Mouse (Mus musculus) heart, embryonic 11.5 days (tissue): Measurements from ENCODE around the gene Fam107b. TPM values are rescaled to one million over a fixed set of nuclear protein-coding genes. Genes with fewer than 3 reads are reported as not detected.

Experiments used
- ATAC-seq: fragments of 200-750 bp; cut with Nextera tagmentation; replicated peaks from 2 replicates; pipeline ENCODE4 v1.8.0; 2017; ENCODE audit warnings: moderate library complexity; ENCODE audit not compliant: insufficient number of reproducible peaks, low FRiP score, low TSS enrichment
- H3K27ac ChIP-seq: fragments of 300-500 bp; sonication (generic); 2 replicates; pipeline ENCODE4 v1.5.1; 2014; ENCODE audit warnings: mild to moderate bottlenecking, low read depth, low read length
- H3K27me3 ChIP-seq: fragments of 300-500 bp; sonication (generic); 2 replicates; pipeline ENCODE4 v1.6.1; 2014; ENCODE audit warnings: mild to moderate bottlenecking, low read length, mixed read lengths; ENCODE audit not compliant: control insufficient read depth, insufficient read depth
- H3K36me3 ChIP-seq: fragments of 300-500 bp; sonication (generic); 2 replicates; pipeline ENCODE4 v1.6.1; 2014; ENCODE audit warnings: mild to moderate bottlenecking, low read length, moderate library complexity, mixed read lengths; ENCODE audit not compliant: control insufficient read depth, insufficient read depth
- H3K4me1 ChIP-seq: fragments of 300-500 bp; sonication (generic); 2 replicates; pipeline ENCODE4 v1.6.1; 2014; ENCODE audit warnings: low read length; ENCODE audit not compliant: control insufficient read depth, insufficient read depth
- H3K4me2 ChIP-seq: fragments of 300-500 bp; sonication (generic); 2 replicates; pipeline ENCODE4 v1.6.1; 2014; ENCODE audit warnings: mild to moderate bottlenecking, moderate library complexity
- H3K4me3 ChIP-seq: fragments of 300-500 bp; sonication (generic); 2 replicates; pipeline ENCODE4 v1.5.1; 2014; ENCODE audit warnings: low read depth, low read length
- H3K9ac ChIP-seq: fragments of 300-500 bp; sonication (generic); 2 replicates; pipeline ENCODE4 v1.6.1; 2014; ENCODE audit warnings: mild to moderate bottlenecking, low read depth, low read length, moderate library complexity
- H3K9me3 ChIP-seq: fragments of 300-500 bp; sonication (generic); replicated peaks from 2 replicates; pipeline ENCODE4 v1.6.1; 2016; ENCODE audit warnings: low read length; ENCODE audit not compliant: control insufficient read depth
- WGBS: fragments of 180-500 bp; shearing (Covaris S2); extraction: QIAGEN DNeasy Blood & Tissue Kit; methylation state at CpG from one replicate; pipeline ENCODE4 v1.1.7; 2014; ENCODE audit not compliant: insufficient replicate concordance; 5-methylcytosine and 5-hydroxymethylcytosine counted together
- polyA plus RNA-seq: library from polyadenylated mRNA; unstranded; fragments of >200 nt; fragmentation: Nextera tagmentation; extraction: Ambion mirVana; gene quantifications from 2 replicates; pipeline ENCODE4 v1.2.1, GENCODE M21; 2014

Fam107b gene
- polyA plus RNA-seq, 1 experiment from 2014 or later, result 34.6 TPM

DNA sequence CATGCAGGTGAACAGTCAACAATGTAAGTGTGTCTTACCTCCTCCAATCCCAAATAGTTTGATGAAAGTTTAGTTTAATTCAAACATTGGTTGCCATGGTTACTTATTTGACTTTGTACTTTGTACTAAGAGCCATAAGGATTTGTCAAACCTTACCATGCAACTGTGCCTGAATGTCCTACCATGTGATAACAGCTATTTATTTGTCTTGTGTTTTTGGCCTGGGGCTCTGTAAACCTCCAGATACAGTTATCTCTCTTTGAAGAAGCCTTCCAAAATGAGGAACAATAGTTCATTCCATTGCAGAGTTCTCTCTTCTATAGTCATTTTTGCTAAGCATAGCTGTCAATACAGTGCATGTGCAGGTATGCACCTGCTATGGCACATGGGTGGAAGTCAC, 72.7 kb downstream of the Fam107b start:
- H3K9ac ChIP-seq, result no peak overlapping the region
- no peaks in the 10 kb centered on the region for H3K4me1 ChIP-seq

DNA sequence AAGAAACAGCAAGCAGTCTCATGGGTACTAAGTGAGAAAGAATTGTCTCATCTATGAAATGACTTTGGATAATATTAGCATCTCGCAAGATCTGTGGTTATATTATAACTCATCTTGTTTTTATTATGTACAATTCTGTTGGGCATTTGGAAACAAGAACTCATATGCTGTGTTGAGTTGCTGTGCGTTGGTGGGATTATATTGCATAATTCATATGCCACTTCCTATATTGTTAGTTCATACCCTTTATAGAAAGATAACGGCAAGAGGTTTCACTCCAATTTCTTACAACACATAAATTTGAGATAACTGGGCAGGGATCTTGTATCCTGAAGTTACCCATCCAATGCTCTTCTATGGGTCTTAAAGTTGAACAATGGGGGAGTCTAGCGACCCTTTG, 75.5 kb downstream of the Fam107b start:
- no peaks in the 10 kb centered on the region for H3K36me3 ChIP-seq
- no peak for ATAC-seq
- H3K27me3 ChIP-seq, result no peaks in the 10 kb centered on the region
- no peak overlapping the region for H3K27ac ChIP-seq
- H3K4me1 ChIP-seq, result no peaks in the 10 kb centered on the region
- no peak overlapping the region for H3K4me3 ChIP-seq
- no peak overlapping the region for H3K4me2 ChIP-seq
- WGBS, result 85% methylated on average over 4 of the region's 4 CpGs
- H3K9ac ChIP-seq, result no peak overlapping the region
- no peaks in the 10 kb centered on the region for H3K9me3 ChIP-seq

More for the DNA sequence above, 72.7 kb downstream of the Fam107b start:
- no peaks in the 10 kb centered on the region for H3K9me3 ChIP-seq
- H3K36me3 ChIP-seq, result no peaks in the 10 kb centered on the region
- no peaks in the 10 kb centered on the region for H3K27me3 ChIP-seq
- no peak overlapping the region for H3K4me3 ChIP-seq
- no peak for ATAC-seq
- no peak overlapping the region for H3K27ac ChIP-seq
- no peak overlapping the region for H3K4me2 ChIP-seq

DNA sequence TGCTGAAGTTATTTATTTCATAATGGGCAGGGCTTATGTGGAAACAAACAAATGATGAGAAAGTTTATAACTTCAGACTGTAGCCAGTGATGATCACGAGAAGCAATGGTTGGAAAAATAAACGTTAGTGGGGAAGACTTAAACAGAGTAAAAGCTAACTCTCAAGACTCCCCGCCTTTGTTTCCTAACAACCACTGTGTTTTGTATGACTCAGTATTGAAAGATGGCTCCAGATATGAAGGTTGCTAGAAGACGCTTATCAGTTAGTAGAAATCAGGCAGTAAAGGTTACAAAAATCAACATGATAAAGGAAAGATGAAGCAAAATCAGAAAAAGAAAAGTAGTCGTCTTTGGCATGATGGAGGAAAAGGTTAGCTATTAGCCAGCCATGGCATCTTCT, 78.9 kb downstream of the Fam107b start:
- no peak overlapping the region for H3K4me2 ChIP-seq
- ATAC-seq, result no peak
- no peak overlapping the region for H3K4me3 ChIP-seq
- no peaks in the 10 kb centered on the region for H3K27me3 ChIP-seq
- WGBS, result 62% methylated on average over 5 of the region's 5 CpGs
- no peaks in the 10 kb centered on the region for H3K36me3 ChIP-seq
- H3K4me1 ChIP-seq, result no peaks in the 10 kb centered on the region
- no peak overlapping the region for H3K9ac ChIP-seq
- no peak overlapping the region for H3K27ac ChIP-seq
- H3K9me3 ChIP-seq, result no peaks in the 10 kb centered on the region

DNA sequence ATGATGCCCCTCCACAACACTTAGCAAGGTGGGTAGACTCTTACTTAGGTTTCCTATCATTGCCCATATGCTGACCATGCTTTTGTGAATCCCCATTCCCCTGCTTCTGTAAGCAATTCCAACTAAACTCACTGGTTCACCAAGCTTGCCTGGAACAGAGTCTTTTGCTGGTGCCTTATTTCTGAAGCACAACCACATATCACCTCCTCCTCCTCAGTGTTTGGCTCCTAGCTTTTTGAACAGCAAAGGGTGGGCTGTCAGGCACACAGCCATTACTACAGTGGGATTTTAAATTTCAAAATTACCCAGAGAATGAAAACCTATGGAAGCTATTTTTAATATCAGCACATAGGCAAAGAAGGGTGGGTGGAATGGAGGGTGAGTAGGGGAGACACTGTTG, 84.3 kb downstream of the Fam107b start:
- H3K4me3 ChIP-seq, result no peak overlapping the region
- H3K4me2 ChIP-seq, result no peak overlapping the region
- H3K36me3 ChIP-seq, result no peaks in the 10 kb centered on the region
- no peak overlapping the region for H3K9ac ChIP-seq
- H3K4me1 ChIP-seq, result peaks cover 7% of the 10 kb centered on the region; the same call in 1 of the 2 replicates
- no peaks in the 10 kb centered on the region for H3K27me3 ChIP-seq
- H3K9me3 ChIP-seq, result no peaks in the 10 kb centered on the region
- no peak overlapping the region for H3K27ac ChIP-seq
- ATAC-seq, result no peak

DNA sequence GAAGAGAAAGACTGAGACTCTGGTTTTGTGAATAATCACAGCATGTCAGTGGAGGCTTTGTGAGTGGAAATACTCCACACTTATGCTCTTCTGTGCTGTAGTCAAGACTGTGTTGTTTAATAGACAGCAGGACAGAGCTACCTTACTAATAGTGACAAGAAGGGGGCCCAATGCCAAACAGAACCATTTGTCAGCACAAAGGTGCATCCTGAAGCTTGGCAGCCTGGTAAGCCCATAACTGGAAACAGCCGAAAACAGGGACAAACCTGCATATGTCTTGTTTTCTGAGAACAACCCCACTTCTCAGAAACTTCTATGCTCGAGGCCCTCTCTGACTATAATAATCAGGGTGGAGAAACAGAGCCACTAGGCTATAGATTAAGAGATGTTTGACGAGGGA, 85.8 kb downstream of the Fam107b start:
- WGBS, result 72% methylated on average over 3 of the region's 3 CpGs
- Histone ChIP-seq H3K4me3 (no peak overlapping the region), H3K9me3 (no peaks in the 10 kb centered on the region), H3K4me2 (no peak overlapping the region), H3K9ac (no peak overlapping the region), H3K27ac (no peak overlapping the region), H3K27me3 (no peaks in the 10 kb centered on the region), H3K4me1 (peaks cover 7% of the 10 kb centered on the region; the same call in 1 of the 2 replicates), H3K36me3 (no peaks in the 10 kb centered on the region)
- ATAC-seq, result no peak

DNA sequence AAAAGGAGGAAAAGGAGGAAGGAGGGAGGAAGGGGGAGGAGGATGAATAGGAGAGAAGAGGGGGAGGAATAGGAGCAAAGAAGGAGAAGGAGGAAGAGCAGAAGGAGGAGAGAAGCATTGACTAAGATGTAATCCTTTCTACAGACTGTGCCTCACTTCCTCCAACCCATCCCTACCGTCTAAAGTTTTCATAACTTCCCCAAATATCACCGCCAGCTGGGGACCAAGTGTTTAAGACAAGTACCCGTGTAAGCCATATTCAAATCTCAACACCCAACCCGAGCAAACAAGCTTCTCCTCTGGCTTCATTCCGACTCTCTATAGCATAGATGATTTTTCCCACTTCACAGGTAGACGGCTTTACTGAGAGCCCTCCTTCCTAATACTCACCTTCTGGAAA, 86.5 kb downstream of the Fam107b start:
- no peak for ATAC-seq
- H3K4me1 ChIP-seq, result peaks cover 7% of the 10 kb centered on the region; the same call in 1 of the 2 replicates
- H3K27ac ChIP-seq, result no peak overlapping the region
- H3K4me3 ChIP-seq, result no peak overlapping the region
- H3K9me3 ChIP-seq, result no peaks in the 10 kb centered on the region
- H3K27me3 ChIP-seq, result no peaks in the 10 kb centered on the region
- 80% methylated on average over 6 of the region's 6 CpGs for WGBS
- H3K4me2 ChIP-seq, result no peak overlapping the region
- H3K36me3 ChIP-seq, result no peaks in the 10 kb centered on the region
- no peak overlapping the region for H3K9ac ChIP-seq

DNA sequence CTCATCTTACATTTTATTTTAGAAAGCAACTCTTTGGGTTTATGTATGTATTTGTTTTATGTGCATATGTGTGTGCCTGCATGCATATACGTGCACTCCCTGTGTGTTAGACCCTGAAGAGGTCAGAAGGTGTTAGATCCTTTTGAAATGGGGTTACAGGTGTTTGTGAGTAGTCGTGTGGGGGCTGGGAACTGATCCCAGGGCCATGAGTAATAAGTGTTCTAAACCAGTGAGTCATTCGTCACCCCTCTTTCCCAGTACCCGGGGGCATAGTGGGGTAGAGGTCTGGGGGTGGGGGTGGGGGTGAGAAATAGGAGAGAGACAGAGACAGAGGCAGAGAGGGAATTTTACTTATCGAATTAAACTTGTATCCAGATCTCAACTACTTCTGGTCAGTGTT, 87.1 kb downstream of the Fam107b start:
- Histone ChIP-seq H3K27me3 (no peaks in the 10 kb centered on the region), H3K27ac (no peak overlapping the region), H3K36me3 (no peaks in the 10 kb centered on the region), H3K9me3 (no peaks in the 10 kb centered on the region), H3K9ac (no peak overlapping the region), H3K4me3 (no peak overlapping the region), H3K4me2 (no peak overlapping the region), H3K4me1 (peaks cover 7% of the 10 kb centered on the region; the same call in 1 of the 2 replicates)
- ATAC-seq, result no peak
- 81% methylated on average over 5 of the region's 5 CpGs for WGBS

DNA sequence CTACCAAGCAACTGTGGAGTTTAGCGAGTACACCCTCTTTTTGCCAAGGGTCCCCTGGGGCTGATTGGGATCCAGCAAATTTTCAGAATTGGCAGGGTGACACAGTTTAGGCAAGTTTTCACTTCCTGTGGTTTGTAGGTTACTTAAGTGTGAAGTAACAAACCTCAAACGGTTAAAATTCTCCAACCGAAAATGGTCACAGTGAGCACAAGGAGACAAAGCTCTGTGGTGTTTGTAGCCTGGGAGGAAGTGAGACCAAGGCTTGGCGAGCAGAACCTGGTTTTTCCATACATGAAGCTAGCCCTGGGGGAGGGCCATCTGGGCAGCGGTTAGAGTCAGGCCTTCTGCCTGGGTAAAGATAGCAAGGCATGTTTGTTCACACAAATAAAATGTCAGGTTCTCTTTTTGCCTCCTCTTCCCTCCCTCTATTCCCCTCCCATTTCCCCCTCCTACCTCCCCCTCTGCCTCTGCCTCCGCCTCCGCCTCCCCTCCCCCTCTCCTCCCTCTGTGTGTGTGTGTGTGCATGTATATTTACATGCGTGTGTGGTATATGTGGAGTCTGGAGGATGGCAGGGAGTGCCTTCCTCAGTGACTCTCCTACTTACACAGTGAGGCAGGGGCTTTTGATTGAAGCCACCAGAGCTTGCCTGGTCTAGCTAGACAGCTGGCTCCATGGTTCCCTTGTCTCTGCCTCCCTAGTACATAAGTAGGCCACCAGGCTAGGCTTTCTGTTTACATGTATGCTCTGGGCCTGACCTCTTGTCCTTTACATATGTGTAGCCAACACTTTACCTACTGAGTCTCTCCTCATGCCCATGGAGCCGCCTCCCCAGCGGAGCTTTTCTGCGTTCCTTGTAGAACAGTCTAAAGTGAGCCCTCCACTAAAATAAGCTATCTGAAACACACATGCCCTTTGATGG, 87.8 kb downstream of the Fam107b start:
- Histone ChIP-seq H3K27ac (no peak overlapping the region), H3K9me3 (no peaks in the 10 kb centered on the region), H3K36me3 (no peaks in the 10 kb centered on the region), H3K9ac (no peak overlapping the region), H3K4me2 (no peak overlapping the region), H3K4me3 (no peak overlapping the region), H3K4me1 (peaks cover 7% of the 10 kb centered on the region; the same call in 1 of the 2 replicates), H3K27me3 (no peaks in the 10 kb centered on the region)
- 65% methylated on average over 11 of the region's 11 CpGs for WGBS
- no peak; the same call in 1 of the 2 replicates for ATAC-seq

DNA sequence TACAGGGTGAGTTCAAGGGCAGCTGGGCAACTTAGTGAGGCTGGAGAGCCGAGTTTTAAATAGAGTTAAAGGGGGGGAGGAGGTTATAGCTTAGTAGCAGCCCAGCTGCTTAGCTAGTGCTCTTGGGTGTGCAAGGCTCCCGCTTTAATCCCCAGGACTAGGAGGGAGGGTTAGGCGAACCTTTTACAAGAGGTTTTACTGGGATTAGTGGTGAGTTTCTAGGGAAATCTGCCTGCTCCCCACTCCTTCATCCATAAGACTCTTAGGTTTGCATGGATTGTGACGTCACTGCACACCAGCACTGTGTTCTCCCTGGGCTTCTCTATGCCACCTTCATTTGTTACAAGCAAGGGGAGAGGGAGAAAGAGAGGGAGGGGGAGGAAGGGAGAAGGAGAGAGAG, 88.6 kb downstream of the Fam107b start:
- Histone ChIP-seq H3K9ac (no peak overlapping the region), H3K27ac (no peak overlapping the region), H3K4me3 (no peak overlapping the region), H3K4me1 (peaks cover 7% of the 10 kb centered on the region; the same call in 1 of the 2 replicates), H3K4me2 (no peak overlapping the region), H3K9me3 (no peaks in the 10 kb centered on the region), H3K36me3 (no peaks in the 10 kb centered on the region), H3K27me3 (no peaks in the 10 kb centered on the region)
- WGBS, result 31% methylated on average over 4 of the region's 4 CpGs
- ATAC-seq, result no peak
